Mouse (Mus musculus) megakaryocyte, adult 5-6 weeks (primary cell): ENCODE measurements around the gene Ccnl2. TPM values are rescaled to one million over a fixed set of nuclear protein-coding genes. Genes with fewer than 3 reads are reported as not detected.

Source experiments
- ATAC-seq: 2 replicates; pipeline ENCODE4 v1.8.0; 2016; ENCODE audit warnings: mild to moderate bottlenecking, inconsistent platforms; ENCODE audit not compliant: poor library complexity, severe bottlenecking
- total RNA-seq, 2 experiments: library from RNA; stranded (forward) in 1 of 2; stranded (reverse) in 1 of 2; fragments of 153-499, 151-499 nt in 1 of 2; fragments of 221-1000, 200-1000 nt in 1 of 2; gene quantifications; 2 replicates each; pipeline versions ENCODE4 v1.2.3 to v1.2.4; 2015 to 2017

Ccnl2 gene
- total RNA-seq (2015): 65.8 and 69.8 TPM in 2 replicates
- 93.7 and 95.6 TPM in 2 replicates for total RNA-seq (2017)

GRCm38 (mm10) chr4:155811929-155812664 lies at the start of gene Ccnl2:
Gene Ccnl2, plus strand, starts transcription at chr4:155812489.
- ATAC-seq: peak; percentile 100

- no peak for ATAC-seq
These were observed 42.8 kb upstream of the Ccnl2 start for GRCm38 (mm10) chr4:155769496-155769879.

GRCm38 (mm10) chr4:155769880-155770512 lies 42.3 kb upstream of the Ccnl2 start:
- ATAC-seq: peak; percentile 93

DNA sequence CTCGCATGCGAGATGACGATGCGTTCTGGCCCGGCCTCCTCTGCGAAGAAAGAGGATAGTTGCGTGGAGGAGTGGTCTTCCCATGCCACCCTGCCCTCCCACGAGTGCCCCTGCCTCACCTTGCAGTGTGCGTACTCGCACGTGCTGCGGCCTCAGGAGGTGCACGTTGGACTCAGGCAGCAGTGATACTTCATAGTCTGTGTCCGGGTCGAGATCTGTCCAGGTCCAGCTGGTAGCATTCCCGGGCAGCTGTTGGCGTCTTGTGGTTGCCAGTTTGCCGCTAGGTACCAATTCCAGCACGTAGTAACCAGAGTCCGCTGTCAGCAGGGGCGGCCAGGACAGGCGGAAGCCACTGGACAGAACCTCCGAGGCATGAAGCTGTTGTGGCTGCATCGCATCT lies 41.7 kb upstream of the Ccnl2 start:
- ATAC-seq: no peak

DNA sequence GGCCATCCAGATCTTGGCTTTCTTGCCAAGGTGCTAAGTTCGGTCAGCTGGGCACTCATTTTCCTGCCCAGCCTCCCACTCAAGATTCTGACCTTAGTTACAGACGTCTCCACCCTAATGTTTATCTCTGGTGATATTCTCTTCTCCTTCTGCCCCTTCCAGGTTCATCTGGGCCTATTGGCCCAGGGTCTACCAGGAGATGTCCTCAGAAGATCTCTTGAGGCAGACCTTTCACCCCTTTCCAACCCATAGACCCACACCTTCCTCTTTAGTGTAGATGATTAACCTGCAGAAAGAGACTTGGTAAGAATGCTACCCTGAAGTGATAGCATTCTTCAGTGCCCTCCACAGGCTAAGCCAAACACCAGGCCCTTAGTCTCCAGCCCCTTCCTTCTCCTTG lies 40.6 kb upstream of the Ccnl2 start:
- no peak for ATAC-seq

DNA sequence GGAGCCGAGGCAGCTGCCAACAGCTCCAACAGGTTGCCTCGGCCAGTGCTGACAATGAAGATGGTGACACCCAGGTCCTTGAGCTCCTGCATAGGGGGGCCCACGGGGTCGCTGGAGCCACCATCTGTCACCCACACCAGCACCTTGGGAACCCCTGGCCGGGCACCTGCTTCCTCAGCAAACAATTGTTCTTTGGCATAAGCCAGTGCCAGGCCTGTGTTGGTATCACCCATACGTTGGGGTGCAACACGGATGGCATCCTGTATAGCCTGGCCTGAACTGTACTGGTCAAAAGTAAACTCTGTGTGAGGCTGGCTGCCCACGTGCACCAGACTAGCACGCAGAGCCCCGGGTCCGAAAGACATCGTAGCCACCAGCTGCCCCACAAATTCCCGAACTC lies 39.5 kb upstream of the Ccnl2 start:
- ATAC-seq: no peak

DNA sequence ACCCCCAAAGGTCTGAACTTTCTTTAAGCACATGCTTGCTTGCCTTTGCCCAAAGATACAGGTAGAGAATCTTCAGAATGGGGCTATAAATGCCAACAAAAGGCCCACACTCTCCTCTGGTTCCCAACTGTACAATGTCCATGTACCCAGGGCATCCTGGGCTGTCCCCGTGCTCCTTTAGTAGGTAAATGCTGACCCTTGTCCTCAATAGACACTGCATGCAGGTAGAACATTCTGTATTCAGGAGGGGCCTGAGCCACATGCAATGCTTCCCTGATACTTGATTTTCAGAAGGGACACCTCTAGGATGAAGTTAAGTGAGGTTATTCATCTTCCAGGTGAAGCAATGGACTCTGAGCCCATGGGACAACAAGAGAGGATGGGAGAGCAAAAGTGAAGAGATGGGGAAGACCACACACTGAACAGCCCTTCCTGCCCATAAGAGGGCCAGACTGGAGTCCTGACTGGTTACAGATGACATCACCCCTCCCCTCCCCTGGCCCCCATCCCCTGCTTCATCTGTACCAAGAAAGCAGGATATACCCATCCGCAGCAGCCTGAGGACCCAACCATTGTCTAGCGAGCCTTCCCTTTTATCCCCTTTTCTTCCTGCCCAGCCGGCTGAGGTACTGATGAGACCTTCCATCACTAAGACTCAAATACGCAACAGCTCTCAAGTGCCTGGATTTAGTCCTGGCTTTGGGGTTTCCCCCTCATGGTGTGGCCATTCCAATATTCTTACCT lies 38.8 kb upstream of the Ccnl2 start:
- ATAC-seq: no peak

- peak; percentile 58 for ATAC-seq
These were observed 38.0 kb upstream of the Ccnl2 start, which contains the start of gene Vwa1 for GRCm38 (mm10) chr4:155774280-155774754. Gene Vwa1, minus strand, starts transcription at chr4:155774698.

DNA sequence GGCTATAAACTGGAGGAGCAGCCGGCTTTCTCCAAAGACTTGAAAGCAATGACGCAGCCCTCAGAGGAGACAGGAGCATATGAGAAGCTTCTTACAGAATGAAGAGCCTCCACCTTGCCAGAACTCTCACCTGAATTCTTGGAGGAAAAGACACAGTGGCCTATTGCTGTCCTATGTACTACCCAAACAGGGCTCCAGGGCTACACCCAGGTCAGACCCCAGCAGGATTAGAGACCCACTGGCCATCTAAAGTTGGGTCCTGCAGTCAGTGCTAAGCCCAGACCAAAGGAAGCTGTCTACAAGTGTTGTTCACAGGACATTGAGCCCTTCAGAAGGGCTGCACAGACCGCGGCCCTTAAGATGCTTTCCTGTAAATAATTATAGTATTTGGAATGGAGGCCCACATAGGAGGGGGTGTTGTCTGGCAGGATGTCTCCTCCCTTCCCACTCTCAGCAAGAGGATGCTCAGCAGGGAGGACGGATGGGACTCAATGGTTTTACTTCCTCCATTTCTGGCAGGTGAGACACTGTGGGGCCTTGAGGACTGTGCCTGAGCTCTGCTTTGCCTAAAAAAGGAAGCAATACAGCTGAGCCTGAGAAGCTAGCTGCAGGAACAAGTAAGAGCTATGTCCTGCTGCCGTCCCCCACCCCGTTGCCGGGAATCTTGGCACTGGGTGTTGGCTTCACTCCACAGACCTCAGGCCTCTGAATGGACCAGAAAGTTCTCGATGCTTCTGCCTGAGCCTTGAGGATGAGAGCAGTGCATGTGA lies 37.1 kb upstream of the Ccnl2 start:
- peak; percentile 51 for ATAC-seq

GRCm38 (mm10) chr4:155775855-155776254 lies 36.4 kb upstream of the Ccnl2 start:
- ATAC-seq: no peak

DNA sequence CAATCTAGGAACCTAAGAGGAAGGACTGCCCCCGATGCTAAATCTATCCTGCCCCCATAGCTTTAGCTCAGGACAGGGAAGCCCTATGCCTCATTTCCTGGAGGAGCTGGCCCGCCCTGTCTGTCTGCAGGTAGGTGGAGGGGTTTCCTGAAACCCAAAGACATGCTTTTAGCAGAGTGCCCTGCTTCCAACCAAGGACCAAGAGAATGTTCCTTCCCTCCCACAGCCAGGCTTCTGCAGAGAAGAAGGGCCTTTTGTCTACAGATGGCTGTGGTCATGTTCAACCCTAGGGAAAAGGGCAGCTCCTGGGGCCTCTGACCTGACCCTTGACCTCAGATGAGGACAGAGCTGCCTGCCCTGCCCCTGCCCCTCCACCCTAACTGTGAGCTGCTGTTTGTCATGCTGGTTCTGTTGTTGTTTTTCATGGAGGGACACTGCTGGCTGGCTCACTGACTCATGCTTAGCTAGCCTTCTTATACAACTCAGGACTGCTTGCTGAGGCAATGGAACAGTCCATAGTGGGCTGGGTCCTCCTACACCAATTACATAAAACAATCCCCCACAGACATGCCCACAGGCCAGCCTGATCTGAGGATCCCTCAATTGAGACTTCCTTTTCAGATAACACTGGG lies 35.5 kb upstream of the Ccnl2 start:
- ATAC-seq: no peak

DNA sequence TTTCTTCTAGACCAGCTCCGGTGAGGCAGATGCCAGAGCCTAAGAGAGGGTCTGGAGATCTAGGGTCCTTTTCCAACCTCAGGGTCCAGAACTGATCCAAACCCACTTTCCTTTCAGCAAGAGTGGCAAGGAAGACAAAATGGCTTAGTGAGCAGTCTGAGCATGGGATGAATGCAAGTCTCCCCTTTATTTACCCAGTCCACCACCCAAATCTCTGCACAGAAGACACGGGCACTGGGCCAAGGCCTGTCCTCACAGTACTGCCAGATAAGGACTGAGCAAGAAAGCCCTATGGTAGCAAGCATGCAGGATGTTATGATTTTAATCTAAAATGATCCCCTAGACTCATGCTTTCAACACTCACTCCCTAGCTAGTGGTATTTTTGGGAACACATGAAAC lies 34.5 kb upstream of the Ccnl2 start:
- no peak for ATAC-seq

DNA sequence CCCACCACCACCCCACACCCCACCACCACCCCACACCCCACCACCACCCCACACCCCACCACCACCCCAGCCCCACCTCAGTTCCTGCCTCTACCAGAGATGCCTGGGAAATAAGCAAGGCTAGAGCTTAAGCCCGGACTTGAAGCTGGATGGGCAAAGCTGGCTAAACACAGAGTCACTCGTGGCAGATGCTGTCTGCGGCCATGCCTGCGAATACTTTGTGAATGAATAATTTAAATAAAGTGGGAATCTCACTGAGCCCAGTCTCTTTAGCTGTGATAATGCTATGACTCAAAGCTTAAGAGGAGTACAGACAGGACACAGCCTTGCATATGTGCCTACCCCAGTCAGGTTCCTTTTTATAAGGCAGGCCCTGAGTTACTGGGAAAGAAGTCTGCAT lies 32.8 kb upstream of the Ccnl2 start:
- no peak for ATAC-seq

DNA sequence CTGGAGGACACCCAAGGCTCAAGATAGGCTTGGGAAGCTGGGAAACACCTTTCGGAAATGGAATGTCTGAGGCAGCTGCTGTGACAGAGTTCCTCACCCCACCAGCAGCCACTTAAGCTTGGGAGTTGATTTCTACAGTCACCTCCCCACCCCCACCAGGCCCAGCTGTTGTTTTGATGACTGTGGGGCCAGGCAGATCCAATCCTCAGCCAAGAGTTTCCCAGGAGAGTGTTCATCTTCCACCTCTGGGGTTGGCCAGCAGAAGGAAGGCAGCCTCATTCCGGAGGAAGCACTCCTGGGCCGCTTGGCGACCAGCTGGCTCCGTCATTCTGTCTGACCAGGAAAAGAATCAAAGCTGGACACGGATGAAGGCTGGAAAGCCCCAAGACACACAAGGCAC lies 31.4 kb upstream of the Ccnl2 start:
- ATAC-seq: no peak

- no peak for ATAC-seq
These were observed 28.7 kb upstream of the Ccnl2 start for GRCm38 (mm10) chr4:155783486-155784080.

- peak; percentile 80 for ATAC-seq
These were observed 28.1 kb upstream of the Ccnl2 start for GRCm38 (mm10) chr4:155784081-155784701.

DNA sequence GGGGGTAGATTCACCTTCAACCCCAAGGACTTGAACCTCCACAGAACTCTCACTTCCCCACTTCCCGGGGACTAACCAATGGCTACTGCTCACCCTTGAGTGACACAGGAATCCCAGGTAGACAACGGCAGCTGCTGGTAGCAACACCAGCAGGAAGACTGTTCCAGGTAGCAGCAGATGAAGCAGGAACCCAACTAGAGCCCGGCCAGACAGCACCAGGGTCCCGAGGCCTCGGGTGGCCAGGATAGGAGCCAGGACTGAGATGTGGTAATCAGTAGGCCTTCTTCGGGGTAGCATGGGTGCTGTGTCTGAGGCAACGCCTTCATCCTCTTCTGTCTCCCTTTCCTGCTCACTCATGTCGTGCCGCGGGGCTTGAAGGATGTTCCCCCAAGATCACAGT lies 27.0 kb upstream of the Ccnl2 start:
- ATAC-seq: no peak

GRCm38 (mm10) chr4:155785819-155786218 lies 26.5 kb upstream of the Ccnl2 start, which contains the start of gene Tmem88b:
Gene Tmem88b, minus strand, starts transcription at chr4:155785874.
- ATAC-seq: no peak

DNA sequence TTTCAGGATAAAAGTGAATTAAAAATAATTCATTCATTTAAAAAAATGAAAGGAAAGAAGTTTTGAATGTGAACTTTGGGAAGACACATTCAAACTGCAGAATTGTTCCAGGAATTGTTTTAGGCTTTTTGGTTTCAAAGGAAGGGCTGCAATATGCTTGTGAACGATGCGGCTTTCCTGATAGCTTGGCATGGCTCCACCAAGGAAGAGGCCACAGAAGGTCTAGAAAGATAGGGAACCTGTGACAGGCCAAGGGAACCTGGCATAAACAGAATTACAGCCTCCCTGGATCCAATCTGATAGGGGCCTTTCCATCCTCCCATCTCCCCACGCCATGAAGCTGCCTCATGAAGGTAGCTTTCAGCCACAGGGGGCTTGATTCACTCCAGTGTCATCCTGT lies 24.0 kb upstream of the Ccnl2 start:
- ATAC-seq: no peak
